Mouse (Mus musculus): ENCODE measurements at regions not wholly inside any gene's neighbourhood (a gene's known extent, or its start where the extent isn't known, plus 50 kb on each side); places are given as distances from the start of the nearest gene placed in this dataset.

- no peaks in the 10 kb centered on the region for H3K4me1 ChIP-seq
Measured at GRCm38 (mm10) chr9:91958421-91958820, 234.3 kb upstream of the Plscr5 start.

GRCm38 (mm10) chr9:91957061-91957460 is 235.7 kb upstream of the Plscr5 start:
- no peak overlapping the region for H3K27ac ChIP-seq
- no peaks in the 10 kb centered on the region for H3K27me3 ChIP-seq
- H3K4me3 ChIP-seq = no peak overlapping the region
- ATAC-seq (ENCODE audit: low FRiP score) = no peak
- no peaks in the 10 kb centered on the region for H3K36me3 ChIP-seq
- WGBS = 90% methylated on average over 3 of the region's 3 CpGs
- H3K9me3 ChIP-seq (replicated peaks) = no peaks in the 10 kb centered on the region
- no peaks in the 10 kb centered on the region for H3K4me1 ChIP-seq
- no peak overlapping the region for H3K4me2 ChIP-seq (replicated peaks)
- no peak overlapping the region for H3K9ac ChIP-seq

More at GRCm38 (mm10) chr9:91958421-91958820, 234.3 kb upstream of the Plscr5 start:
- H3K4me2 ChIP-seq (replicated peaks) = no peak overlapping the region
- no peak overlapping the region for H3K4me3 ChIP-seq
- H3K27me3 ChIP-seq = no peaks in the 10 kb centered on the region
- no peak overlapping the region for H3K27ac ChIP-seq
- H3K36me3 ChIP-seq = no peaks in the 10 kb centered on the region
- H3K9me3 ChIP-seq (replicated peaks) = no peaks in the 10 kb centered on the region
- ATAC-seq (ENCODE audit: low FRiP score) = no peak
- no peak overlapping the region for H3K9ac ChIP-seq
- WGBS = 84% methylated on average over 3 of the region's 3 CpGs

- Histone ChIP-seq H3K9ac (no peak overlapping the region), H3K36me3 (no peaks in the 10 kb centered on the region), H3K27ac (no peak overlapping the region), H3K27me3 (no peaks in the 10 kb centered on the region), H3K9me3 (replicated peaks) (no peaks in the 10 kb centered on the region), H3K4me3 (no peak overlapping the region), H3K4me2 (replicated peaks) (no peak overlapping the region), H3K4me1 (no peaks in the 10 kb centered on the region)
- WGBS = 68% methylated on average over 1 of the region's 1 CpGs
- ATAC-seq (ENCODE audit: low FRiP score) = no peak
Measured at GRCm38 (mm10) chr9:91948746-91949145, 244.0 kb upstream of the Plscr5 start.

- Histone ChIP-seq H3K27me3 (no peaks in the 10 kb centered on the region), H3K9ac (no peak overlapping the region), H3K36me3 (no peaks in the 10 kb centered on the region), H3K4me3 (no peak overlapping the region), H3K27ac (no peak overlapping the region), H3K4me1 (no peaks in the 10 kb centered on the region), H3K9me3 (replicated peaks) (no peaks in the 10 kb centered on the region), H3K4me2 (replicated peaks) (no peak overlapping the region)
- 47% methylated on average over 1 of the region's 1 CpGs for WGBS
- ATAC-seq (ENCODE audit: low FRiP score) = no peak
Measured at GRCm38 (mm10) chr9:91942001-91942400, 250.7 kb upstream of the Plscr5 start.

GRCm38 (mm10) chr9:91938729-91939128 is 254.0 kb upstream of the Plscr5 start:
- ATAC-seq (ENCODE audit: low FRiP score) = no peak
- 66% methylated on average over 4 of the region's 4 CpGs for WGBS
- no peak overlapping the region for H3K9ac ChIP-seq
- no peaks in the 10 kb centered on the region for H3K27me3 ChIP-seq
- H3K4me1 ChIP-seq = no peaks in the 10 kb centered on the region
- no peaks in the 10 kb centered on the region for H3K36me3 ChIP-seq
- no peak overlapping the region for H3K27ac ChIP-seq
- no peak overlapping the region for H3K4me3 ChIP-seq
- no peaks in the 10 kb centered on the region for H3K9me3 ChIP-seq (replicated peaks)
- H3K4me2 ChIP-seq (replicated peaks) = no peak overlapping the region

GRCm38 (mm10) chr9:91904066-91904465 is 288.7 kb upstream of the Plscr5 start:
- Histone ChIP-seq H3K4me2 (replicated peaks) (no peak overlapping the region), H3K4me3 (no peak overlapping the region), H3K9ac (no peak overlapping the region), H3K4me1 (no peaks in the 10 kb centered on the region), H3K27ac (no peak overlapping the region), H3K36me3 (no peaks in the 10 kb centered on the region), H3K27me3 (no peaks in the 10 kb centered on the region), H3K9me3 (replicated peaks) (no peaks in the 10 kb centered on the region)
- ATAC-seq (ENCODE audit: low FRiP score) = no peak
- 83% methylated on average over 5 of the region's 5 CpGs for WGBS

- no peak for ATAC-seq (ENCODE audit: low FRiP score)
- Histone ChIP-seq H3K27ac (no peak overlapping the region), H3K36me3 (no peaks in the 10 kb centered on the region)
Measured at GRCm38 (mm10) chr9:91900956-91901355, 291.8 kb upstream of the Plscr5 start.

GRCm38 (mm10) chr9:91876823-91877222 is 315.9 kb upstream of the Plscr5 start:
- no peak overlapping the region for H3K27ac ChIP-seq
- no peak for ATAC-seq (ENCODE audit: low FRiP score)

More at GRCm38 (mm10) chr9:91900956-91901355, 291.8 kb upstream of the Plscr5 start:
- no peak overlapping the region for H3K4me2 ChIP-seq (replicated peaks)
- H3K4me3 ChIP-seq = no peak overlapping the region
- no peaks in the 10 kb centered on the region for H3K4me1 ChIP-seq
- no peak overlapping the region for H3K9ac ChIP-seq
- no peaks in the 10 kb centered on the region for H3K9me3 ChIP-seq (replicated peaks)
- no peaks in the 10 kb centered on the region for H3K27me3 ChIP-seq

GRCm38 (mm10) chr9:91831556-91831955 is 361.2 kb upstream of the Plscr5 start:
- 62% methylated on average over 3 of the region's 3 CpGs for WGBS
- Histone ChIP-seq H3K27ac (no peak overlapping the region), H3K27me3 (no peaks in the 10 kb centered on the region), H3K9me3 (replicated peaks) (no peaks in the 10 kb centered on the region), H3K36me3 (no peaks in the 10 kb centered on the region), H3K4me1 (no peaks in the 10 kb centered on the region), H3K4me2 (replicated peaks) (no peak overlapping the region), H3K4me3 (no peak overlapping the region), H3K9ac (no peak overlapping the region)
- ATAC-seq (ENCODE audit: low FRiP score) = no peak

More at GRCm38 (mm10) chr9:91876823-91877222, 315.9 kb upstream of the Plscr5 start:
- Histone ChIP-seq H3K4me2 (replicated peaks) (no peak overlapping the region), H3K27me3 (no peaks in the 10 kb centered on the region), H3K9me3 (replicated peaks) (no peaks in the 10 kb centered on the region), H3K36me3 (no peaks in the 10 kb centered on the region), H3K9ac (no peak overlapping the region), H3K4me1 (no peaks in the 10 kb centered on the region), H3K4me3 (no peak overlapping the region)
- WGBS = 83% methylated on average over 1 of the region's 1 CpGs

- Histone ChIP-seq H3K4me2 (replicated peaks) (no peak overlapping the region), H3K4me1 (peaks cover 3% of the 10 kb centered on the region; the same call in 1 of the 2 replicates), H3K36me3 (no peaks in the 10 kb centered on the region), H3K27me3 (no peaks in the 10 kb centered on the region), H3K4me3 (no peak overlapping the region), H3K27ac (no peak overlapping the region), H3K9me3 (replicated peaks) (no peaks in the 10 kb centered on the region), H3K9ac (no peak overlapping the region)
- no peak for ATAC-seq (ENCODE audit: low FRiP score)
- 72% methylated on average over 1 of the region's 1 CpGs for WGBS
Measured at GRCm38 (mm10) chr9:91823733-91824487, 368.8 kb upstream of the Plscr5 start.

GRCm38 (mm10) chr9:91818616-91819328 is 374.0 kb upstream of the Plscr5 start:
- 68% methylated on average over 13 of the region's 13 CpGs for WGBS
- H3K4me2 ChIP-seq (replicated peaks) = no peak overlapping the region
- peaks cover 4% of the 10 kb centered on the region; the same call in 1 of the 2 replicates for H3K4me1 ChIP-seq
- no peak overlapping the region for H3K4me3 ChIP-seq
- no peaks in the 10 kb centered on the region for H3K36me3 ChIP-seq
- no peak overlapping the region for H3K9ac ChIP-seq
- no peak for ATAC-seq (ENCODE audit: low FRiP score)
- H3K9me3 ChIP-seq (replicated peaks) = no peaks in the 10 kb centered on the region
- no peak overlapping the region for H3K27ac ChIP-seq
- H3K27me3 ChIP-seq = no peaks in the 10 kb centered on the region

GRCm38 (mm10) chr9:91803372-91803961 is 389.3 kb upstream of the Plscr5 start:
- 91% methylated on average over 3 of the region's 3 CpGs for WGBS
- Histone ChIP-seq H3K9me3 (replicated peaks) (no peaks in the 10 kb centered on the region), H3K4me3 (no peak overlapping the region), H3K27me3 (no peaks in the 10 kb centered on the region), H3K4me1 (no peaks in the 10 kb centered on the region), H3K4me2 (replicated peaks) (no peak overlapping the region), H3K9ac (no peak overlapping the region), H3K27ac (no peak overlapping the region), H3K36me3 (no peaks in the 10 kb centered on the region)
- ATAC-seq (ENCODE audit: low FRiP score) = no peak
